Mouse (Mus musculus) embryonic facial prominence, embryonic 15.5 days (tissue): ENCODE data around the gene Rasal1. TPM values are rescaled to one million over a fixed set of nuclear protein-coding genes. Genes with fewer than 3 reads are reported as not detected.

Experiments
- ATAC-seq: fragments of 200-750 bp; cut with Nextera tagmentation; 2 replicates; pipeline ENCODE4 v1.8.0; 2017; ENCODE audit warnings: low read depth, moderate TSS enrichment; ENCODE audit not compliant: insufficient number of reproducible peaks, low FRiP score, low TSS enrichment
- H3K27ac ChIP-seq: fragments of 300-500 bp; sonication (generic); replicated peaks from 2 replicates; pipeline ENCODE4 v1.5.1; 2015; ENCODE audit warnings: mild to moderate bottlenecking, inconsistent platforms
- H3K27me3 ChIP-seq: fragments of 300-500 bp; sonication (generic); 2 replicates; pipeline ENCODE4 v1.6.1; 2015; ENCODE audit warnings: inconsistent platforms
- H3K36me3 ChIP-seq: fragments of 300-500 bp; sonication (generic); 2 replicates; pipeline ENCODE4 v1.6.1; 2015; ENCODE audit warnings: mild to moderate bottlenecking, inconsistent platforms
- H3K4me1 ChIP-seq: fragments of 300-500 bp; sonication (generic); 2 replicates; pipeline ENCODE4 v1.6.1; 2015; ENCODE audit warnings: inconsistent platforms
- H3K4me2 ChIP-seq: fragments of 300-500 bp; sonication (generic); replicated peaks from 2 replicates; pipeline ENCODE4 v1.6.1; 2015; ENCODE audit warnings: mild to moderate bottlenecking, inconsistent platforms
- H3K4me3 ChIP-seq: fragments of 300-500 bp; sonication (generic); replicated peaks from 2 replicates; pipeline ENCODE4 v1.5.1; 2015; ENCODE audit warnings: mild to moderate bottlenecking, inconsistent platforms
- H3K9ac ChIP-seq: fragments of 300-500 bp; sonication (generic); 2 replicates; pipeline ENCODE4 v1.6.1; 2015; ENCODE audit warnings: inconsistent platforms
- H3K9me3 ChIP-seq: fragments of 300-500 bp; sonication (generic); replicated peaks from 2 replicates; pipeline ENCODE4 v1.6.1; 2016; ENCODE audit warnings: inconsistent platforms
- WGBS: fragments of 180-500 bp; shearing (Covaris S2); methylation state at CpG from one replicate; pipeline ENCODE4 v1.1.7; 2015; 5-methylcytosine and 5-hydroxymethylcytosine counted together
- polyA plus RNA-seq: library from polyadenylated mRNA; unstranded; fragments of >200 nt; fragmentation: Nextera tagmentation; extraction: Ambion mirVana; gene quantifications from 2 replicates; pipeline ENCODE4 v1.2.1, GENCODE M21; 2015

Gene Rasal1
- 1.2 and 1.3 TPM in 2 replicates for polyA plus RNA-seq

GRCm38 (mm10) chr5:120648569-120649373, at the start of gene Rasal1:
Gene Rasal1, plus strand, starts transcription at chr5:120648812.
- no peak; the same call in 1 of the 2 replicates for ATAC-seq
- H3K4me1 ChIP-seq, result peaks cover 14% of the 10 kb centered on the region
- 2% methylated on average over 52 of the region's 53 CpGs for WGBS
- H3K4me3 ChIP-seq, result peak within 1 kb of the TSS; percentile 34
- H3K4me2 ChIP-seq, result peak within 1 kb of the TSS; percentile 52
- H3K9ac ChIP-seq, result no peak within 1 kb of the TSS
- H3K27ac ChIP-seq, result no peak within 1 kb of the TSS
- H3K27me3 ChIP-seq, result peaks cover 54% of the 10 kb centered on the region
- H3K36me3 ChIP-seq, result no peaks in the 10 kb centered on the region
- no peaks in the 10 kb centered on the region for H3K9me3 ChIP-seq

- no peaks in the 10 kb centered on the region for H3K4me1 ChIP-seq
- H3K27me3 ChIP-seq, result no peaks in the 10 kb centered on the region
- WGBS, result 90% methylated on average over 6 of the region's 6 CpGs
- no peak overlapping the region for H3K27ac ChIP-seq
- H3K36me3 ChIP-seq, result no peaks in the 10 kb centered on the region
- no peaks in the 10 kb centered on the region for H3K9me3 ChIP-seq
- H3K9ac ChIP-seq, result no peak overlapping the region
- H3K4me3 ChIP-seq, result no peak overlapping the region
- no peak for ATAC-seq
- H3K4me2 ChIP-seq, result no peak overlapping the region
These were observed 49.0 kb upstream of the Rasal1 start for GRCm38 (mm10) chr5:120599625-120600024.

DNA sequence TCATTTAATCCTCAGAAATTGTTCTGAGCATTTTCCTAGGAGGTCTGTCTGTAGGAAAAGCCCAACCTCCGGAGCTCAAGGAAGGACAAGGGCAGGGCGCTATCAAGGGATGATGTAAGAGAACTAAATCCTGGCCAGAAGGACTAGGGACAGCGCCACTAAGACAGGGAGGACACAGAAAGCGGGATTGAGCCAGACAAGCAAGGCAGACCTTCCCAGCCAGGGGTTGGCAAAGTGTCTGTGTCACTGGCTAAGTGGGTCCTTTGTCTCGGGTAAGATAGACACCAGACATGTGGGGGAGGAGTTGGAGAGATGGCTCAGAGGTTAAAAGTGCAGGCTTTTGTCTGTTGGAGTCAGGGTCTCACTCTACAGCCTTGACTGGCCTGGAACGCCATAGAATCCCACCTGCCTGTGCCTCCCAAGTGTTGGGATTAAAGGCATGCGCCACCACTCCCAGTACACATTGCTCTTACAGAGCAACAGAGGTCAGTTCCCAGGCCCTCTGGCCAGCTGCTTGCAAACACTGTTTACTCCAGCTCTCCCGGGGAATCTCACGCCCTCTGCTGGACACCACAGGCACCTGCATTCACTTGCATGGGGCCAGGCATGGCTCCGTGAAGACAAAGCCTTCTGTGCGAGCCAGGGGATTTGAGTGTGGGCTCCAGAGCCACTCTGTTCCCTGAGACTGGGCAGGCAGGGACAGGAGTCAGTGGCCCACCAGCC, 47.5 kb upstream of the Rasal1 start:
- whole genome bisulfite sequencing, result 53% methylated on average over 11 of the region's 11 CpGs
- H3K4me2 ChIP-seq, result no peak overlapping the region
- H3K27me3 ChIP-seq, result no peaks in the 10 kb centered on the region
- H3K4me1 ChIP-seq, result peaks cover 5% of the 10 kb centered on the region
- no peak overlapping the region for H3K27ac ChIP-seq
- no peak overlapping the region for H3K9ac ChIP-seq
- H3K9me3 ChIP-seq, result no peaks in the 10 kb centered on the region
- no peaks in the 10 kb centered on the region for H3K36me3 ChIP-seq
- no peak overlapping the region for H3K4me3 ChIP-seq
- ATAC-seq, result no peak

DNA sequence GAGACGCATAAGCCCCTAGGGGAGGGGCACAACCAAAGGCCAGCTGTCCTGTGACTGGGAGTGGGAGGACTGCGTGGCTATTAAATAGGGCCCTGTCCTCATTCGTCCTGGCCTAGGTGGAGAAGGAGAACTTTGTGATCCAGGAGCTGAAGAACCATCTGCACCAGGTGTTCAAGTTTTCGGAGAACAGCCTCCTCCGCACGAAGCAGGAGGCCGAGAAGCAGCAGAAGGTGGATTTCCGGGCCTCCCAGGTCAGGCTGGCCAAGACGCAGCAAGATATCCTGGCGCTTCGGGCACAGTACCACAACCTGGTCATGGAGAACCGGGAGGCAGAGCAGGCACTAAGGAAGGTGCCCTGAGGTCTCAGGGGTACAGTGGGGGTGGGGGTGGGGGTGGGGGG, 46.4 kb upstream of the Rasal1 start:
- H3K4me2 ChIP-seq, result no peak overlapping the region
- no peaks in the 10 kb centered on the region for H3K9me3 ChIP-seq
- H3K9ac ChIP-seq, result no peak overlapping the region
- WGBS, result 87% methylated on average over 12 of the region's 12 CpGs
- no peaks in the 10 kb centered on the region for H3K36me3 ChIP-seq
- no peaks in the 10 kb centered on the region for H3K27me3 ChIP-seq
- no peak for ATAC-seq
- peaks cover 5% of the 10 kb centered on the region for H3K4me1 ChIP-seq
- H3K4me3 ChIP-seq, result no peak overlapping the region
- H3K27ac ChIP-seq, result no peak overlapping the region

GRCm38 (mm10) chr5:120603515-120603914, 45.1 kb upstream of the Rasal1 start:
- 66% methylated on average over 7 of the region's 7 CpGs for WGBS
- H3K4me3 ChIP-seq, result no peak overlapping the region

GRCm38 (mm10) chr5:120604839-120605238, 43.8 kb upstream of the Rasal1 start:
- 0 out of 2 replicates have a peak, but pooled peaks have one; percentile 22 for ATAC-seq
- WGBS, result 5% methylated on average over 6 of the region's 6 CpGs
- H3K4me1 ChIP-seq, result peaks cover 5% of the 10 kb centered on the region
- no peaks in the 10 kb centered on the region for H3K9me3 ChIP-seq
- no peaks in the 10 kb centered on the region for H3K27me3 ChIP-seq
- H3K9ac ChIP-seq, result no peak overlapping the region
- H3K4me2 ChIP-seq, result peak overlapping the region; percentile 71
- peak overlapping the region; percentile 39 for H3K4me3 ChIP-seq
- peaks cover 10% of the 10 kb centered on the region; the same call in 1 of the 2 replicates for H3K36me3 ChIP-seq
- no peak overlapping the region; the same call in 1 of the 2 replicates for H3K27ac ChIP-seq

More at GRCm38 (mm10) chr5:120603515-120603914, 45.1 kb upstream of the Rasal1 start:
- Histone ChIP-seq H3K9ac (no peak overlapping the region), H3K27ac (no peak overlapping the region), H3K9me3 (no peaks in the 10 kb centered on the region), H3K4me1 (peaks cover 5% of the 10 kb centered on the region), H3K4me2 (no peak overlapping the region), H3K36me3 (0 out of 2 replicates have a peak, but pooled peaks cover 4% of the 10 kb centered on the region), H3K27me3 (no peaks in the 10 kb centered on the region)
- no peak for ATAC-seq

DNA sequence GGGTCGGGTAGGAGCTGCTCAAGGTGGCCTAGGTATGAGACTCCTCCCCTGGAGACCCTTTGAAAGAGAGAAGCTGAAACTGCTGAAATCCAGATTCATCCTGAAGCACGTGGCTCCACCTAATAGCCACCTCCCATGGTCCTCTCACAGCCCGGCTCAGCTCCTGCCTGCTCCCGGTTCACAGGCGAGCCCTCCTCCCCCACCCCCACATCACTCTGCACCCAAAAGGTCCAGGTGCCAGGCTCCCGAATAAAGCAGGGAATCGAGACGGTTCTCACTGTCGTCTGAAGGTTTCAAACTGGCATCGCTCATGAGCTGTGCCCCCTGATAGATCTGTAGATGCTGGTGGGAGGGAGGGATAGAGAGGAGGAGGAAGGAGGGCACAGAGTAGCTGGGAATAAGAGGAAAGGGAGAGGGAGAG, 43.4 kb upstream of the Rasal1 start:
- 3% methylated on average over 10 of the region's 10 CpGs for WGBS
- peak overlapping the region; percentile 71 for H3K4me2 ChIP-seq
- peak; percentile 8; the same call in 1 of the 2 replicates for ATAC-seq
- H3K27ac ChIP-seq, result no peak overlapping the region; the same call in 1 of the 2 replicates
- peaks cover 10% of the 10 kb centered on the region; the same call in 1 of the 2 replicates for H3K36me3 ChIP-seq
- peak overlapping the region; percentile 39 for H3K4me3 ChIP-seq
- H3K4me1 ChIP-seq, result peaks cover 5% of the 10 kb centered on the region
- H3K9ac ChIP-seq, result peak overlapping the region; percentile 23; the same call in 1 of the 2 replicates
- H3K9me3 ChIP-seq, result no peaks in the 10 kb centered on the region
- H3K27me3 ChIP-seq, result no peaks in the 10 kb centered on the region

GRCm38 (mm10) chr5:120605688-120606087, 42.9 kb upstream of the Rasal1 start:
- peak overlapping the region; percentile 71 for H3K4me2 ChIP-seq
- ATAC-seq, result peak; percentile 69
- no peak overlapping the region for H3K27ac ChIP-seq
- under 1% methylated on average over 8 of the region's 8 CpGs for WGBS
- peaks cover 5% of the 10 kb centered on the region for H3K4me1 ChIP-seq
- H3K27me3 ChIP-seq, result no peaks in the 10 kb centered on the region
- no peaks in the 10 kb centered on the region for H3K9me3 ChIP-seq
- H3K4me3 ChIP-seq, result peak overlapping the region; percentile 39
- peaks cover 10% of the 10 kb centered on the region; the same call in 1 of the 2 replicates for H3K36me3 ChIP-seq
- H3K9ac ChIP-seq, result no peak overlapping the region

GRCm38 (mm10) chr5:120606590-120607200, 41.9 kb upstream of the Rasal1 start:
- Histone ChIP-seq H3K9ac (no peak overlapping the region), H3K36me3 (peaks cover 10% of the 10 kb centered on the region; the same call in 1 of the 2 replicates), H3K27me3 (no peaks in the 10 kb centered on the region), H3K4me2 (no peak overlapping the region), H3K4me1 (peaks cover 14% of the 10 kb centered on the region), H3K4me3 (no peak overlapping the region), H3K9me3 (no peaks in the 10 kb centered on the region), H3K27ac (no peak overlapping the region)
- ATAC-seq, result no peak
- WGBS, result 73% methylated on average over 25 of the region's 25 CpGs

DNA sequence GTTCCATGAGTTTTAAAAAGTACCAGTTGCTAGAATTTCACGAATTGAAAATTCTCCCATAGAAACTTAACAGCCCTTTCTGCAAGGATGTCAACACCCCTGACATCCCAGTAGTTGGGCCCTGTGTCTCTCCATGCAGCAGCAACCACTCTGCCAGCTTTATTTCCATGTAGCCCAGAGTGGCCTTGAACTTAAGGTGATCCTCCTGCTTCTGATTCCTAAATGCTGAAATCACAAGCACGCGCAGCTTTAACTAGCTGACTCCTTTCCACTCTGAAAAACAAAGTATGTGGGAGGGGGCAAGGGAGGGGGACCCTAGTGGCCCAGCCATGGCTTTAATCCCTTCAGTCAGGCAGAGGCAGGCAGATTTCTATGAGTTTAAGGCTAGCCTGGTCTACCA, 41.3 kb upstream of the Rasal1 start:
- no peak overlapping the region for H3K9ac ChIP-seq
- H3K4me2 ChIP-seq, result no peak overlapping the region
- no peak overlapping the region for H3K27ac ChIP-seq
- H3K27me3 ChIP-seq, result no peaks in the 10 kb centered on the region
- no peak for ATAC-seq
- peaks cover 10% of the 10 kb centered on the region; the same call in 1 of the 2 replicates for H3K36me3 ChIP-seq
- no peaks in the 10 kb centered on the region for H3K9me3 ChIP-seq
- H3K4me3 ChIP-seq, result no peak overlapping the region
- peaks cover 20% of the 10 kb centered on the region for H3K4me1 ChIP-seq
- WGBS, result 70% methylated on average over 3 of the region's 3 CpGs
